Mouse (Mus musculus) forebrain, embryonic 16.5 days (tissue): Measurements from ENCODE around the gene Pgbd5. TPM values are rescaled to one million over a fixed set of nuclear protein-coding genes. Genes with fewer than 3 reads are reported as not detected.
A peak's percentile ranks its signal among the peaks of the same experiment; 100 is the strongest.

Experiments used
- ATAC-seq: fragments of 200-750 bp; cut with Nextera tagmentation; 2 replicates; pipeline ENCODE4 v1.8.0; 2017; ENCODE audit warnings: mild to moderate bottlenecking, moderate library complexity
- H3K27ac ChIP-seq: fragments of 300-500 bp; sonication (generic); 2 replicates; pipeline ENCODE4 v1.5.1; 2014; ENCODE audit warnings: low read length, control low read depth
- H3K27me3 ChIP-seq: fragments of 300-500 bp; sonication (generic); replicated peaks from 2 replicates; pipeline ENCODE4 v1.6.1; 2014; ENCODE audit warnings: low read length; ENCODE audit not compliant: control insufficient read depth, insufficient read depth
- H3K36me3 ChIP-seq: fragments of 300-500 bp; sonication (generic); 2 replicates; pipeline ENCODE4 v1.6.1; 2014; ENCODE audit not compliant: control insufficient read depth, insufficient read depth
- H3K4me1 ChIP-seq: fragments of 300-500 bp; sonication (generic); replicated peaks from 2 replicates; pipeline ENCODE4 v1.6.1; 2014; ENCODE audit warnings: low read length; ENCODE audit not compliant: control insufficient read depth, insufficient read depth
- H3K4me2 ChIP-seq: fragments of 300-500 bp; sonication (generic); 2 replicates; pipeline ENCODE4 v1.6.1; 2014; ENCODE audit warnings: mild to moderate bottlenecking, low read length, control low read depth
- H3K4me3 ChIP-seq: fragments of 300-500 bp; sonication (generic); replicated peaks from 2 replicates; pipeline ENCODE4 v1.5.1; 2014; ENCODE audit warnings: mild to moderate bottlenecking, low read length, control low read depth
- H3K9ac ChIP-seq: fragments of 300-500 bp; sonication (generic); replicated peaks from 2 replicates; pipeline ENCODE4 v1.6.1; 2014; ENCODE audit warnings: low read depth, low read length, control low read depth
- H3K9me3 ChIP-seq: fragments of 300-500 bp; sonication (generic); 2 replicates; pipeline ENCODE4 v1.6.1; 2016; ENCODE audit warnings: low read length; ENCODE audit not compliant: control insufficient read depth
- WGBS: fragments of 180-500 bp; shearing (Covaris S2); extraction: QIAGEN DNeasy Blood & Tissue Kit; methylation state at CpG from one replicate; pipeline ENCODE4 v1.1.7; 2014; 5-methylcytosine and 5-hydroxymethylcytosine counted together
- polyA plus RNA-seq: library from polyadenylated mRNA; unstranded; fragments of >200 nt; fragmentation: Nextera tagmentation; extraction: Ambion mirVana; gene quantifications from 2 replicates; pipeline ENCODE4 v1.2.1, GENCODE M21; 2015

Gene Pgbd5
- polyA plus RNA-seq, 1 experiment from 2014 or later, result 10.7 TPM

DNA sequence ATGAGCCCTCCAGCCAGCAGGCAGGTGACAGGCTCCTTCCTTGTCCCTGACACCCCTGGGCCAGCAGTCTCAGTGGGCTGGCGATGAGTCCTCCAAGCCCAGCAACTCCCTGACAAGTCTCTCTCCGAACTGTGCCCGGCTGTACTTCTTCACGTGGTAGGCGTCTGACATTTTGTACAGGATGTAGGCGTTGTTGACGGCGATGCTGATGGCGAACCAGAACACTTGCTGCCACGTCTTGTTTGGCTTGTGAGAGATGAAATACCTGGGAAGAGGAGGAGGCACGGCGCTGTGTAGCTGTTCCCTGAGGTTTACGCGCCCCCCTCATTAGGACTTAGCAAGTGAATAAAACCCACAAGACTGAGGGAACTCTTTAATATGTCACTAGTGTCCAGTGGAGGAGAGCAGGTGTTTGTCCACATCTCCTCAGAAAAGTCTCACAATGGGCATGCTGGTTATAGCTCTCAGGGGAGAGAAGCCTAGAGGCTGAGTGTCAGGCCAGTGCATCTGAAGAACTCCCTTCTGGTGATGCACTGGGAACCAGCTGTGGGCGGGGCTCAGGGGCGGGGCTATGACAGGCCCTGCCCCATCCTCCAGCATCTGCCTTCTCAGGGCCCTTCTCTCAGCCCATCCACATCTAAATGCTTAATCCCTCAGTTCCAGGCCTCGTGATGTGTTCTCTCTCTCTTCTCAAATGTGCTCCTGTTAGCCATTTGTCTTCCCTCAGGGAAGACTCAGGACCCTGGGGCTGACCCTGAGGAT is 68.9 kb downstream of the Pgbd5 start:
- Histone ChIP-seq H3K4me2 (no peak overlapping the region), H3K27me3 (no peaks in the 10 kb centered on the region), H3K4me3 (no peak overlapping the region), H3K36me3 (no peaks in the 10 kb centered on the region), H3K9me3 (no peaks in the 10 kb centered on the region), H3K4me1 (no peaks in the 10 kb centered on the region), H3K9ac (no peak overlapping the region), H3K27ac (no peak overlapping the region)
- no peak for ATAC-seq
- WGBS, result 77% methylated on average over 17 of the region's 17 CpGs

DNA sequence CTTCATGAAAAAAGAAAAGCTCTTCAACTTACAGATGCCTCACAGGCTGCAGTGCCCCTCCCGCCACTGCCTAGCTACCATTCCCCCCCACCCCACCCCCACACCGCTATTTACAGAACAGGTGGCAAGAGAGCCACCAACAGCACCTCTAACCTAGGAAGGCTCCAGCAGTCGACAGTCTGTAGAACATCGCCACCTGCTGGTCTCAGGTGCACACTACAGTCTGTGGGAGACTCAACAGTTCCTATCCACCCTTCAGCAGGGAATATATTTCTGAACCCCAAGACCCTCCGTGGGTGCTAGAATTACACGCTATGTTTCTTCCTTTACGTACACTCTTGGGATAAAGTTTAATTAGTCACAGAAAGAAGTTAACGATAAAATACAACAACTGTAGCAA is 71.2 kb downstream of the Pgbd5 start:
- no peaks in the 10 kb centered on the region for H3K9me3 ChIP-seq
- no peaks in the 10 kb centered on the region for H3K36me3 ChIP-seq
- H3K27me3 ChIP-seq, result no peaks in the 10 kb centered on the region
- no peaks in the 10 kb centered on the region for H3K4me1 ChIP-seq
- no peak overlapping the region for H3K4me2 ChIP-seq
- 0 out of 2 replicates have a peak, but pooled peaks have one; percentile 28 for ATAC-seq
- WGBS, result 23% methylated on average over 8 of the region's 8 CpGs
- H3K27ac ChIP-seq, result no peak overlapping the region
- H3K4me3 ChIP-seq, result no peak overlapping the region
- H3K9ac ChIP-seq, result no peak overlapping the region

DNA sequence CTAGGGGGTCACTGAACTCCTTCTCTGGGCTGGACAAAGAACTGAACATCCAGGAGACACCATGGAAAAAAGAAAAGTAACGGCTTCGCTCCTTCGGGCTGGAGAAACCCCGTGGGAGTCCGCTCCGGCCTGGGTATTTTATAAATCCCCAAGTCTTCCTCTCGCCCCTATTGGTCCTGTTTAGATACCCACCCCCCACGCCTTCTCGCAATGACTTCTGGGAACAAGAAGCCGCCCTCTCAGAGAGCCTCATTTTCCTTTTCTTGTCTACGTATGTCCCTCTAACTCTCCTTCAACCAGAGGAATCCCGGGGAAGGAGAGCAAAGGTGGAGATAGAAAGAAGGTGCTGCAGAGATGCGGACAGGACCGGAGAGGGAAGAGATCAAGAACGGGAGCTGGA is 76.1 kb downstream of the Pgbd5 start:
- no peak overlapping the region for H3K27ac ChIP-seq
- no peak overlapping the region for H3K4me3 ChIP-seq
- no peak overlapping the region for H3K4me2 ChIP-seq
- no peaks in the 10 kb centered on the region for H3K36me3 ChIP-seq
- WGBS, result 94% methylated on average over 15 of the region's 15 CpGs
- no peaks in the 10 kb centered on the region for H3K27me3 ChIP-seq
- ATAC-seq, result no peak
- no peaks in the 10 kb centered on the region for H3K9me3 ChIP-seq
- H3K4me1 ChIP-seq, result no peaks in the 10 kb centered on the region
- no peak overlapping the region for H3K9ac ChIP-seq

DNA sequence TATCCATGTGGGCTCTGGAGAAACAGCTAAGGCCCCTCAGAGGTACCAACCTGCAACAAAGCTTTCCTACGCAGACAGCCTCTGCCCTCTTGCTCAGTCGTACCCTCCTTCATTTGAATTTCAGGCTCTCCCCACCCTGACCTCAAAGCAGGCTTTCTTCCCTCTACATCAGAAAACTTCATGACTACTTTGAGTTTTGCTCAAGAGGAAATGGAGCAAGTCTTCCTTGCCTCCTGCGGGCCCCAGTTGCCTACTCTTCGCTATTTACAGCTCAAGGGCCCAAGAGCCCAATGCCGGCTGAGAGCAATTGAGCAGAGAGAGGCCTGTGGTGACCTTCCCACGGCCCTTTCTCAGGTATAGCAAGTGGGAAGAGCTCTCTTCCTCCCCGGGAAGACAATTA is 76.9 kb downstream of the Pgbd5 start:
- H3K4me2 ChIP-seq, result no peak overlapping the region
- no peak for ATAC-seq
- no peaks in the 10 kb centered on the region for H3K36me3 ChIP-seq
- H3K4me3 ChIP-seq, result no peak overlapping the region
- H3K9ac ChIP-seq, result no peak overlapping the region
- 83% methylated on average over 7 of the region's 7 CpGs for WGBS
- H3K9me3 ChIP-seq, result no peaks in the 10 kb centered on the region
- no peaks in the 10 kb centered on the region for H3K27me3 ChIP-seq
- no peak overlapping the region for H3K27ac ChIP-seq
- H3K4me1 ChIP-seq, result no peaks in the 10 kb centered on the region

DNA sequence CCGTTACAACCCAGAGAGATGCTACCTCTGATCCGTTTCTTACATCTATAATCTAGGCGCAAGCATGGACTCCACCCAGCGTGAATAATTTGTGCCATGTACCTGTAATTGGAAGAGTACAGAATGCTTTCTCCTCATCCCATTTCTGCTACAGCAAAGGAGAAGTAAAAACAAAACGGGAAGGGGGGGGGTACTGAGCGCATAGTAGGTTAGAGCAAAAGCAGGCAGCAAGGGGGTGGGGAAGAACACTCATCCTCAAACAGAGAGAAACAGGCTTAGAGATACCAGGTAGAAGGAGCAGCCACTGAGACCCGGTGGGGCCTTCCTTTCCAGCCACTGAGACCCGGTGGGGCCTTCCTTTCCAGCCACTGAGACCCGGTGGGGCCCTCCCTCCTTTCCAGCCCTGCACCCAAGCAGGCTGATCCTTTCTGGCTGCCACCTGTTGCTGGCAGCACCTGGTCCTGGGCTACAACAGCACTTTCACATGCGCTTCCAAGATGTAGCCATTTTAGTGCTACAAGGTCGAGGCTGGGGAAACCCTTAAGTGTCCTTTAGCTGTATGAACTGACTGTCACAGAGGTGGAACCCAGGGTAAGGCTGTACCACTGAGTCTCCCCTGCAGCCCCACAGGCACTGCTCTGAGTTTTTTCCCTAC is 77.6 kb downstream of the Pgbd5 start:
- no peak for ATAC-seq

DNA sequence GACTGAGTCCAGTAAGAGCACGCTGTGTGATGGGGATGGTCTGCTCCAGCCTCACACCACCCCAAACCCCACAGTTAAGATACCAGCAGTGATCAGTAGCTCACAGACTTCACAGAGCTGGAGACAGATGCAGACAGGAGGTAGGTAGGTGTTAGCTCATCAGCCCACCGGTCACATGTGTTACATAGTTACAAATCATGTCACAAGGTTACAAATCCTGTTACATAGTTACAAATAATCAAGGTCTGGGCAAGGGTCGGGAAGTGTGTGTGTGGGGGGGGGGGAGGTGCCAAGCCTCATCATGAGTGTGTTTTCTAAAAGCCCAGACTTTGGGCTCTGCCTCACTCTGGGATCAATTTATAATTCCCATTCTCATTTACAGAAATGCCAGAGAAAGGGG is 78.5 kb downstream of the Pgbd5 start:
- H3K4me1 ChIP-seq, result no peaks in the 10 kb centered on the region
- ATAC-seq, result no peak
- H3K36me3 ChIP-seq, result no peaks in the 10 kb centered on the region
- no peaks in the 10 kb centered on the region for H3K27me3 ChIP-seq
- H3K27ac ChIP-seq, result no peak overlapping the region
- no peak overlapping the region for H3K4me2 ChIP-seq
- no peak overlapping the region for H3K4me3 ChIP-seq
- H3K9me3 ChIP-seq, result no peaks in the 10 kb centered on the region
- WGBS, result 79% methylated on average over 3 of the region's 3 CpGs
- no peak overlapping the region for H3K9ac ChIP-seq

More for the DNA sequence above, 77.6 kb downstream of the Pgbd5 start:
- no peak overlapping the region for H3K4me2 ChIP-seq
- no peak overlapping the region for H3K4me3 ChIP-seq
- H3K27ac ChIP-seq, result no peak overlapping the region
- H3K36me3 ChIP-seq, result no peaks in the 10 kb centered on the region
- WGBS, result 81% methylated on average over 11 of the region's 11 CpGs
- H3K9me3 ChIP-seq, result no peaks in the 10 kb centered on the region
- no peaks in the 10 kb centered on the region for H3K27me3 ChIP-seq
- H3K4me1 ChIP-seq, result no peaks in the 10 kb centered on the region
- no peak overlapping the region for H3K9ac ChIP-seq

DNA sequence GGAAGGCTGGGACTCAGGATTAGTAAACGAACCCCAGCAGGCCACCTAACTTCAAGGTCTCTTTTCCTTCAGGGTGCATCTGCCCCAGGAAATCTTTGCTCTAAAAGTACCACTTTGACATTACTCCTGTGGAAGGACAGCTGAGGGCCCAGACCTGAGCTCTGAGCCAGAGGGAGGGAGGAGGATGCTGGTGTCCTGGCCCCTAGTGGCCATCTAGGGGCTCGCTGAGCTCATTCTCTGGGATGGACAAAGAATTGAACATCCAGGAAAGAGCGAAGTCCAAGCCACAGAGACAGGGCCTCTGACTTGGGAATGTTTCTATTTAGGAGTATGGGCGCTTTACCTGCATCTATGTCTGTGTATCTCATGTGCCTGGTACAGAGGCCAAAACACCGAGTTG is 87.8 kb downstream of the Pgbd5 start:
- ATAC-seq, result no peak
- no peak overlapping the region for H3K4me2 ChIP-seq
- no peaks in the 10 kb centered on the region for H3K4me1 ChIP-seq
- H3K9me3 ChIP-seq, result no peaks in the 10 kb centered on the region
- no peak overlapping the region for H3K27ac ChIP-seq
- H3K27me3 ChIP-seq, result no peaks in the 10 kb centered on the region
- H3K4me3 ChIP-seq, result no peak overlapping the region
- H3K9ac ChIP-seq, result no peak overlapping the region
- no peaks in the 10 kb centered on the region for H3K36me3 ChIP-seq
- whole genome bisulfite sequencing, result 65% methylated on average over 5 of the region's 5 CpGs

DNA sequence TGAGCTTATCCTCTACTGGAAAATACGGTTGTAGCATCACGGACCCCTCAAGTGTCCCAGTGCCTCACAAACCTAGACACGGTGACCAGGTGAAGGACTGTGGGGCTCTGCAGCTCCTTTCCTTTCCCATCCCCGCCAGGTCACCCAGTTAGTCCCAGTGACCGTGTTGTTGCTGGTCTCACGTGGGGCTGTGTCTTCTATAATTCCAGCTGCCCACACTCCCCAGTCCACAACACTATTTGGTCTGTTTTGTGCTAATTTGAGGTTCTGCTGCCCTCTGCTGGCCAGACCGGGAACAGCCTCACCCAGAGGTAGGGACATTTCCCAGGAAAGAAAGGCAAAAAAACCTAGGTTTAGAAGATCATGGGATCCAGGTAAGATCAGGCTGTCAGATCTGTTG is 89.8 kb downstream of the Pgbd5 start:
- ATAC-seq, result peak; percentile 56
- 35% methylated on average over 7 of the region's 7 CpGs for WGBS
- no peaks in the 10 kb centered on the region for H3K9me3 ChIP-seq
- no peaks in the 10 kb centered on the region for H3K27me3 ChIP-seq
- H3K9ac ChIP-seq, result no peak overlapping the region
- H3K36me3 ChIP-seq, result peaks cover 3% of the 10 kb centered on the region; the same call in 1 of the 2 replicates
- H3K4me3 ChIP-seq, result no peak overlapping the region
- no peak overlapping the region for H3K27ac ChIP-seq
- H3K4me1 ChIP-seq, result no peaks in the 10 kb centered on the region
- H3K4me2 ChIP-seq, result no peak overlapping the region

DNA sequence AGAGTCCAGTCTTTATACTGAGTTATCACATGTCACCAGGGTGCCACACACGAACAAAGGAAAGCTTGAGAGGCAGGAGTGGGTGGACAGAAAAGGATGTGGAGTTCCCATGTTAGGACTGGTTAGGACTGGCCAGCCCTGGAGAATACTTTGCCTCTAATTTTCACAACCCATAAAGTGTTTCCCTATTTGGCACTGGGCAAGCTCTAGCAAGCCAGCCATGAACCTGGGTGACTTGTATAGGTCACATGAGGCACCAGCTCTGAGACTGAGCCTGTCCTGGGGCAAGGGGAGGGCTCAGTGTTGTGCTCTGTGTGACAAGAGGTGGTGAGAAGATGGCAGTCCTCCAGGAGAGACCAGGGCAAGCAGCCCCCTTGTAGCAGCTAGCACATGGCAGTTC is 91.4 kb downstream of the Pgbd5 start:
- Histone ChIP-seq H3K4me3 (no peak overlapping the region), H3K4me1 (no peaks in the 10 kb centered on the region), H3K4me2 (no peak overlapping the region), H3K36me3 (peaks cover 15% of the 10 kb centered on the region; the same call in 1 of the 2 replicates), H3K27me3 (no peaks in the 10 kb centered on the region), H3K9ac (no peak overlapping the region), H3K9me3 (no peaks in the 10 kb centered on the region), H3K27ac (no peak overlapping the region)
- ATAC-seq, result no peak
- WGBS, result 38% methylated on average over 1 of the region's 1 CpGs
